Mouse (Mus musculus) testis, adult 2 months (tissue): ENCODE data around the gene Rab20. TPM values are rescaled to one million over a fixed set of nuclear protein-coding genes. Genes with fewer than 3 reads are reported as not detected.
"Not testable (repeated sequence)": the region's sequence is repeated elsewhere in the genome, so short reads cannot be mapped to it uniquely, and the experiment has no call there.

Experiments
- H3K27ac ChIP-seq: fragments of 200-500 bp; 2 replicates; pipeline ENCODE4 v1.5.1; 2012; ENCODE audit warnings: low read depth, low read length; ENCODE audit not compliant: control insufficient read depth, insufficient read depth
- H3K27me3 ChIP-seq: fragments of 200-500 bp; 2 replicates; pipeline ENCODE4 v1.6.1; 2012; ENCODE audit warnings: mild to moderate bottlenecking, low read length, moderate library complexity; ENCODE audit not compliant: control insufficient read depth, insufficient read depth
- H3K36me3 ChIP-seq: fragments of 200-500 bp; 2 replicates; pipeline ENCODE4 v1.6.1; 2012; ENCODE audit warnings: mild to moderate bottlenecking, low read length; ENCODE audit not compliant: control insufficient read depth, insufficient read depth
- H3K4me1 ChIP-seq: fragments of 200-500 bp; 2 replicates; pipeline ENCODE4 v1.6.1; 2012; ENCODE audit warnings: low read length; ENCODE audit not compliant: control insufficient read depth, insufficient read depth
- H3K4me3 ChIP-seq: fragments of 200-500 bp; 2 replicates; pipeline ENCODE4 v1.5.1; 2012; ENCODE audit warnings: low read depth, mild to moderate bottlenecking, low read length, moderate library complexity, mixed read lengths; ENCODE audit not compliant: control insufficient read depth
- CTCF ChIP-seq: fragments of 200-500 bp; IDR thresholded peaks from 2 replicates; pipeline ENCODE4 v1.5.1; 2012; ENCODE audit warnings: low read depth, mild to moderate bottlenecking, inconsistent platforms, low read length, moderate library complexity; ENCODE audit not compliant: control insufficient read depth, insufficient read depth, insufficient replicate concordance
- POLR2A ChIP-seq: fragments of 200-500 bp; IDR thresholded peaks from 2 replicates; pipeline ENCODE4 v1.6.1; 2012; ENCODE audit warnings: low read depth, mild to moderate bottlenecking, inconsistent platforms, low read length, moderate library complexity; ENCODE audit not compliant: control insufficient read depth
- polyA plus RNA-seq: library from polyadenylated mRNA; depleted of rRNA; stranded (reverse); fragments of >200 nt; gene quantifications from 2 replicates; pipeline ENCODE4 v1.2.3, GENCODE M21; 2012

Gene Rab20
- polyA plus RNA-seq, 1 experiment, result 22.8 TPM

DNA sequence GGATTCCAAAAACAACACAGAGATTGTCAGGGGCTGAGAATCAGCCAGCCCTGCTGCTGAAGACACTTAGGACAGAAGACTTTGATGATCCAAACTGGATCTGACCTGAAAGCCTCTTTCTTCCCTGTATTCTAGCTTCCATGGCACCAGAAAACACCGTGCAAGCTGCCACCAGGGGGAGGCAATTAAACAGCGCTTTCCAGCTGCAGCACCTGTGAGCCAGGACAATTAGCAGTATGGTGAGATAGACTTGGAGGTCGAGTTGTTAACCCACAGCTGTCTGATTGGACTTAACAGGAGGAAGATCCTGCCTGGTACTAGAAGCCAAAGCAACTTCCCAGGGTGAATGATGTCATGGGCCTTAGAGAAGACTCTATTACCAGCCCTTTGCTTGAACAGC lies 9.4 kb downstream of the Rab20 start:
- H3K27ac ChIP-seq, result no peak overlapping the region
- TF ChIP-seq POLR2A, result no peak
- peak; percentile 29; the same call in 1 of the 2 replicates for TF ChIP-seq CTCF
- no peaks in the 10 kb centered on the region for H3K27me3 ChIP-seq
- H3K36me3 ChIP-seq, result no peaks in the 10 kb centered on the region
- H3K4me1 ChIP-seq, result no peaks in the 10 kb centered on the region; the same call in 1 of the 2 replicates
- no peak overlapping the region for H3K4me3 ChIP-seq

DNA sequence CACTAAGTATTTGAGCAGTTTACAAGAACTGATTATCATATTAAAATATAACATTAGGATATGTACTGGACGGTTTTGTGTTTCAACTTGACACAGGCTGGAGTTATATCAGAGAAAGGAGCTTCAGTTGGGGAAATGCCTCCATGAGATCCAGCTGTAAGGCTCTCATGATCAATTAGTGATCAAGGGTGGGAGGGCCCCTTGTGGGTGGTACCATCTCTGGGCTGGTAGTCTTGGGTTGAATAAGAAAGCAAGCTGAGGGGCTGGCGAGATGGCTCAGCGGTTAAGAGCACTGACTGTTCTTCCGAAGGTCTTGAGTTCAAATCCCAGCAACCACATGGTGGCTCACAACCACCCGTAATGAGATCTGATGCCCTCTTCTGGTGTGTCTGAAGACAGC lies 12.0 kb downstream of the Rab20 start:
- not testable (repeated sequence) for H3K27ac ChIP-seq, H3K4me3 ChIP-seq, H3K36me3 ChIP-seq, H3K27me3 ChIP-seq, H3K4me1 ChIP-seq

DNA sequence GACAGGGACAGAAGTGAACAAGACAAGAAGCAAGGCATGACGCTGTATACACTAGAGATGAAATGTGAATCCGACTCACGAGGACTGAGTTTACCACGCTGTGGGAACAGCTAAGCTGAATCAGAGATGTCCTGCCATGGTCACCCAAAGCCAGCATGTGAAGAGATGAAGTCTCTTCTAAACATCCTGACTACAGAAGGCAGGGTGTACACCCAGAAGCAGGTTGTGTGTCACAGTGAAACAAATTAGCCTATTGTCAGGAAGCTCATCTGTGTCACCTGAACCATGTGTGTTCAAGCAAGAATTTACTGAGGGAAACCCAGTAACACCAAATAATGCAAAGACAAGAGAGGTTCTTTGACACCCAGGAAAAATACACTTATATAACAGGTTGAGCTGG lies 12.9 kb downstream of the Rab20 start:
- TF ChIP-seq POLR2A, result no peak
- no peak for TF ChIP-seq CTCF
- H3K27me3 ChIP-seq, result no peaks in the 10 kb centered on the region
- no peaks in the 10 kb centered on the region; the same call in 1 of the 2 replicates for H3K4me1 ChIP-seq
- no peaks in the 10 kb centered on the region for H3K36me3 ChIP-seq
- H3K27ac ChIP-seq, result no peak overlapping the region
- no peak overlapping the region for H3K4me3 ChIP-seq

DNA sequence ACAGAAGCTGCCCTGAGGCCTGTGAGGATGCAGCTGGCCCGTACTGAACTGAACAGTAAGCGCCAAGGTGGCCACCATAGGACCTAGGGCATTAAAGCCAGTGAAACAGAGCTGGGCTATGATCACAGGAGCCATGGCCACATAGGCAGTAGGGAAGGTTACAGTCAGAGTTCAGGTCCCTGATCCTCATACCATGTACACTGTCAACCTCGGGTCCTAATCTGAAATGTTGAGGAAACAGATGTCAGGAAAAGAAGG lies 13.9 kb downstream of the Rab20 start:
- Histone ChIP-seq H3K4me3 (no peak overlapping the region), H3K36me3 (no peaks in the 10 kb centered on the region), H3K27me3 (no peaks in the 10 kb centered on the region), H3K4me1 (no peaks in the 10 kb centered on the region; the same call in 1 of the 2 replicates), H3K27ac (no peak overlapping the region)
- TF ChIP-seq POLR2A, result no peak
- no peak for TF ChIP-seq CTCF

DNA sequence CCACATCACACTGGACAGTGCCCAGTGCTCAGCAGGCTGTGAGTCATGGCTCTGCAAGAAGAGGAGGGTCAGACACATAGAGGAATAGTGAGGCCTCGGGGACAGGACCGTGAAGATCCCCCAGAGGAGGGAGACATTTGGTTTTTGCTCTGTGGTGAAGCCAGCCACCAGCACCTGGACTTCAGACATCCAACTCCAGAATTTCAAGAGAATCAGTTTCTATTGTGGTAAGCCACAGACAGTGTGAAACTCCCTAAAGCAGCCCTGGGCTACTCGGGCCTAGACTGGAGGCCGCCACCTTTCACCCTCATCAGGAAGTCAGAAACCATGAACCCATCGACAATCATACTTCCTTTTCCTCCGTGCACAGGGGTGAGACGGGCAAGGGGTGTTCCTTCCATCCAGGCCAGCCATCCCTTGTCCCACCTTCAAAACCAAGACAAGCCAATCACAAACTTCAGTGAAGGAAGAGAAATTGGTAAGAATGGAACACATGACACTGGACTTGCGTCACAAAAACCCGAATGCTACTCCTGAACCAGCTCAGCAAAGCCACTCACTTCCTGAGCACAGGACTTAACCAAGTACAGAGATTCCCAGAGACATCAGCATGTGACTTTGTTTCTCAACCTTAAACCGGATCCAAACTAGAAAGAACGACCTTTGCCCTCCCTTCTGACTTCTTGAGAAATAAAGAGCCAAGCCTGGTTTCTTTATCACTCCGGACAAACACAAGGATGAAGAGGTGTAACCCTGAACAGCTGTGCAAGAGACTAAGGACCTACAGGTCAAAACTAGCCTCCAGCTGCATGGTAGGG lies 14.4 kb downstream of the Rab20 start:
- Histone ChIP-seq H3K4me3 (no peak overlapping the region), H3K36me3 (no peaks in the 10 kb centered on the region), H3K4me1 (no peaks in the 10 kb centered on the region; the same call in 1 of the 2 replicates), H3K27ac (no peak overlapping the region), H3K27me3 (no peaks in the 10 kb centered on the region)
- TF ChIP-seq POLR2A (no peak), CTCF (no peak)

DNA sequence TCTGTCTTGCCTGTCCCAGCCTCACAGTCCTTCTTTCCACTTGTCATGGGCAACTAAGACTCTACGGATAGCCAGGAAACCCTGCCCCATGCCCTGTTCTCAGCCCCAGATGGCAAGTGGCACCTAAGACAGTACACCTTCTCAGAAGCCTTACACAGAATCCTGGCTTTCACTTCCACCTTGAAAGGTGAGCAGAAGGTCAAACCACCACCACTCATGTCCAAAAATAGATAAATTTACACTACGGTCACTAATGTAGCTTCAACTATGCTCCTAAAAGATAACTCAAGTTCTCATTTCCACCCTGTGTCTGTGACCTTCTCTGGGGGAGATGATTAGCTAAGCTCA lies 15.0 kb downstream of the Rab20 start:
- H3K27ac ChIP-seq, result no peak overlapping the region
- peaks cover under 1% of the 10 kb centered on the region; the same call in 1 of the 2 replicates for H3K4me1 ChIP-seq
- H3K27me3 ChIP-seq, result no peaks in the 10 kb centered on the region
- no peaks in the 10 kb centered on the region for H3K36me3 ChIP-seq
- TF ChIP-seq CTCF, result no peak
- no peak for TF ChIP-seq POLR2A
- no peak overlapping the region for H3K4me3 ChIP-seq

DNA sequence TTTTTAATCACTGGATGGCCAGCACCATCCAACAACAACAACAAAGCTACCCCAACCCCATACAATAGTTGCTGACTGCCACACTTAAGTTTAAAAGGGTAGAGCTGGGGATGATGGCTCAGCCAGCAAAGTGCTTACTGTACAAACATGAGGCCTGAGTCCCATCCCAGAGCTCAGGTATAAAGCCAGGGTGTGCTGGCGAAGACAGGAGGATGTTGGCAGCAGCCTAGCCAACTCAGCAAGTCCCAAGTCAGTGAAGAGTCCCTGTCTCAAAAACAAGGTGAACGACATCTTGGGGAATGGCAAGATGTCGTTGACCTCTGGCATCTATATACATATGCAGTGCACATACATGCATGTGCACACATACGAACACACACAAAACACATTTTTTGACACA lies 15.9 kb downstream of the Rab20 start:
- TF ChIP-seq POLR2A (no peak), CTCF (no peak)
- no peak overlapping the region for H3K27ac ChIP-seq
- H3K4me3 ChIP-seq, result no peak overlapping the region
- H3K36me3 ChIP-seq, result no peaks in the 10 kb centered on the region
- no peaks in the 10 kb centered on the region for H3K27me3 ChIP-seq
- H3K4me1 ChIP-seq, result peaks cover 3% of the 10 kb centered on the region; the same call in 1 of the 2 replicates

DNA sequence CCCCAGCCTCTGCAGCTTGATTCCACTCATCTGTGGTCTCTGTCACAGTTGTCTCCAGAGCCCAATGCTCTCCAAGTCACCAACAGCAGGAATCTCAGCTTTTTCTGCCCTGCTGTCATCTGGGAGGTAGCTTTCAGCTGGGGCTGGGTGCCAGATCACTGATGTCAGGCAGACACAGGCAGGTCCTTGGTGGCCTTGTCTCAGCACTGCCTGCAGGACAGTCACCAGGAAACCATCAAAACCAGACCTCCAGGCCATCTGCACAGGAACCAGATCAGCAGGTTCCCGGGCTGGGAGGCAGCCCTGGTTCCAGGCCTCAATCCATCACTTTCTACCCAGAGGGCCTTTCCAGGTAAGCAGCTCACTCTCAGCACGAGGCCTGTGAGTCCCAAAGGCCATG lies 16.7 kb downstream of the Rab20 start:
- Histone ChIP-seq H3K27me3 (no peaks in the 10 kb centered on the region), H3K27ac (no peak overlapping the region), H3K4me1 (peaks cover 3% of the 10 kb centered on the region; the same call in 1 of the 2 replicates), H3K36me3 (no peaks in the 10 kb centered on the region), H3K4me3 (no peak overlapping the region)
- no peak for TF ChIP-seq POLR2A
- TF ChIP-seq CTCF, result no peak
